Mouse (Mus musculus) megakaryocyte, embryonic 14.5 days (primary cell): Measurements from ENCODE around the gene Rnd1.

Experiments
- FLI1 ChIP-seq: IDR thresholded peaks from 2 replicates; pipeline ENCODE4 v1.6.1; 2012; ENCODE audit warnings: low read length, inconsistent platforms, mixed read lengths
- GATA1 ChIP-seq: IDR thresholded peaks from 3 replicates; pipeline ENCODE4 v1.6.1; 2012; ENCODE audit warnings: mixed read lengths, low read length, inconsistent platforms, borderline replicate concordance

DNA sequence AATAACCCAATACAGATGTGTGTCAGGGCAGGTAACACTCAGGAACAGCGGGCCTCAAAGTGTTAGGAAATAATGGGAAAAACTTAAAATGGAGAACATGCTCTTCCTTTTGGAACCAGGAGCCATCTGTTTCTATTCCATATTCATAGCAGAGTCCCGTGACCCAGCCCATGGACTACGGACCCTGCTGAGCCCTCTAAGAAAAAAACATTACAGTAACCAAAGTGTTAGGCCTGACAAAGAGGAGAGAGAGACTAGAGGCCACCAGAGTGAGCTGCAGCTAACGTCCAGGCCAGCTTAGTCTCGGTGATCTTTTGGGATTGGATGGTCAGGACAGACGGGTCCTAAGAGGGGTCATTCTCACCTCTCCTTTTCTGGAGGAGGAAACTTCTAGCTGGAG, 62.3 kb downstream of the Rnd1 start:
- TF ChIP-seq GATA1 (no peak), FLI1 (no peak)
